Mouse (Mus musculus) 416B (cell line): Measurements from ENCODE around the gene Mybbp1a.

ENCODE experiments used
- DNase-seq: peaks from one replicate; pipeline ENCODE4 v3.0.0; 2011; ENCODE audit warnings: low read depth

Mybbp1a gene

GRCm38 (mm10) chr11:72478228-72478627, 37.1 kb downstream of the Mybbp1a start:
- DNase-seq: peak; percentile 90

DNA sequence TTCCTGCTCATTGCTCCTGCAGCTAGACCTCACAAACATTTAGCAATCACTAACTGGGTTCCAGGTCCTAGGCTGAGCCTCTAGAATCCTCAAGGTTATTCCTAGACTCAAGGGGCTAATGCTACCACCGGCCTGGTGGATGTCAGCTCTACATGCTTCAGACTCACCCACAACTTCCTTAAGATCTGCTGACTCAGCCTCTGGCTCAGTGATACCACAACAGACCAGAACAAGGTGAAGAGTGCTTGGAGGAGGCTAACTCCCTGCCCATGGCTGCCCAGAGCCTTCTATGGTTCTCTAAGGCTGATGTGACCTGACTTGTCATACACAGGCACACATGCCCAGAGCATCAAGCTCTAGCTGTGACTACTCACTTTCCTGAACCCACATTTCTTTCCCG, 38.3 kb downstream of the Mybbp1a start:
- peak; percentile 88 for DNase-seq

GRCm38 (mm10) chr11:72481313-72481712, 40.2 kb downstream of the Mybbp1a start:
- no peak for DNase-seq

DNA sequence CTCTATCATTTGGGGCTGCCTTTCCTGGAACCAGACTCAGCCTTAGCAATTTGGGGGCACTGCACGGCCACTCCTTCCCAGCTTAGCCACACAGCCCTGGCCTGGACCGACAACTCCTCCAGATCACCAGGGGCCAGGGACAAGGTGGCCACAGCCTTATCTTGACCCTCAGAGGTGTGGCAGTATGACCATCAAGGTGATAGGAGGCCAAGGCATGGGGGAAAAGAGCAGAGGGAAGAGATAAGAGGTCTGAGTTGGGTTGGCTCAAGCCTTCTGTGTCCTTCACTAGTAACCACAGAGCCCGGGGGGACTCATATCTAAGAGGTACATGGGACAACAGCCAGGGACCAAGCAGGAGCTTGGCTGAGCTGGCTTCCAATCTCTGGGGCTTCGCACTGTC, 40.8 kb downstream of the Mybbp1a start:
- peak; percentile 95 for DNase-seq

GRCm38 (mm10) chr11:72484549-72484948, 43.4 kb downstream of the Mybbp1a start:
- peak; percentile 98 for DNase-seq

GRCm38 (mm10) chr11:72485157-72485556, 44.0 kb downstream of the Mybbp1a start:
- DNase-seq: peak; percentile 70

GRCm38 (mm10) chr11:72485960-72486359, 44.8 kb downstream of the Mybbp1a start:
- DNase-seq: peak; percentile 21

DNA sequence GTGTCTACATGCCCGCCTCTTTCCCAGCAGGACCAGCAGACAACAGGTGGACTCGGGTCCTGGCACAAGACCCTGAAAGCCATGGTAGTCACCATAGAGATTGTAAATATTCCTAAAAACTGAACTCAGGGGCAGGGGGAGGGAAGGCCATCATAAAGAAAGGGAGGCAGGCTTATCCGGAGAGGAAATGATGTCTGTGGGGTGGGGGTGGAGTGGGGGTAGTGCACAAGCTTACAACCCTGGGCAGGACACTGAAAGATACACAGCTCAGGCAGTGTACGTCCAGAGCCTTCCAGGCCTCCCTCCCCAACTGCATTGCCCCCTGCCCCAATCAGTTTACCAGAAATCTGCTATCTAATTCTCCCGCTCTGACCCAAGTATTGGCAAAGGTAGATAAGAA, 46.0 kb downstream of the Mybbp1a start:
- peak; percentile 91 for DNase-seq

DNA sequence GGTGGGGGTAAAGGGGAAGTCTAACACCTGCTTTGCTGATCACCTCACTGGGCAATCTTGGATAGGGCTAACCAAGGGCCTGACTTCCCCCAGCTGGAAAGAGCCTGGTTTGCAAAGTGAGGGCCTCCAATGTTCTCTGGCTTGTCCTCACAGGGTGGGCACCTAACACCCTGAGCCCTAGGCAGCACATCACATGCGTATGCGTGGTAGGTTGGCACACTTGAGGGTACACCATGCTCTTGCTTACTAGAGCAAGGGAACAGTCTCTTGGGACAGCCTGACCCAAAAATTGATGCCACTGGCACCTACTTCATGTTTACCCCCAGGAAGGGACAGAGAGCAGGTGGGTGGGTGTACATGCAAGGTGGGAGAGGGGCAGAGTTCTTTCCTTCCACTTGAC, 46.6 kb downstream of the Mybbp1a start:
- no peak for DNase-seq

- DNase-seq: peak; percentile 85
These were observed 47.7 kb downstream of the Mybbp1a start for GRCm38 (mm10) chr11:72488753-72489271.

GRCm38 (mm10) chr11:72489397-72489796, 48.2 kb downstream of the Mybbp1a start:
- peak; percentile 14 for DNase-seq

DNA sequence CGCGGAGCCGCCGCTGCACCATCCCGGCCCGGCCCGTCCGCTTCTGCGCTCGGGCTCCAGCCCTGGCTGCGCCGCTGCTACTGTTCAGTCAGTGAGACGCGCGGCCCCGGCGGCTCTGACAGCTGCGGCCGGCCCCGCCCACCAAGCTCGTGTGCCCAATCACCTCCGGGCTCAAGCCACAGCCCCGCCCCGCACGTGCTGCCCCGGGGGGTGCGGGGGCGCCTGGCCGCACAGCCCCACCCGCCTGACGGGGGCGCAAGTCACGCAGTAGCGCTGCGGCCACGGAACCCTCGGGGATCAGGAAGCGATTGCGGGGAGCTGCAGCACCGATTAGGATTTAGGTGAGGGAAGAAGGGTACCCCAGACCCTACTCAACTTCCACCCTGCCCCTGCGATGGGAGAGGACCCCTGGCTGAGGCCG, 48.7 kb downstream of the Mybbp1a start, which contains the start of gene Spns2:
TSS of gene Spns2 (minus strand) at position 24 of the 421 bp plus-strand sequence.
- peak; percentile 93 for DNase-seq

GRCm38 (mm10) chr11:72491130-72491960, 50.2 kb downstream of the Mybbp1a start:
- peak; percentile 97 for DNase-seq

DNA sequence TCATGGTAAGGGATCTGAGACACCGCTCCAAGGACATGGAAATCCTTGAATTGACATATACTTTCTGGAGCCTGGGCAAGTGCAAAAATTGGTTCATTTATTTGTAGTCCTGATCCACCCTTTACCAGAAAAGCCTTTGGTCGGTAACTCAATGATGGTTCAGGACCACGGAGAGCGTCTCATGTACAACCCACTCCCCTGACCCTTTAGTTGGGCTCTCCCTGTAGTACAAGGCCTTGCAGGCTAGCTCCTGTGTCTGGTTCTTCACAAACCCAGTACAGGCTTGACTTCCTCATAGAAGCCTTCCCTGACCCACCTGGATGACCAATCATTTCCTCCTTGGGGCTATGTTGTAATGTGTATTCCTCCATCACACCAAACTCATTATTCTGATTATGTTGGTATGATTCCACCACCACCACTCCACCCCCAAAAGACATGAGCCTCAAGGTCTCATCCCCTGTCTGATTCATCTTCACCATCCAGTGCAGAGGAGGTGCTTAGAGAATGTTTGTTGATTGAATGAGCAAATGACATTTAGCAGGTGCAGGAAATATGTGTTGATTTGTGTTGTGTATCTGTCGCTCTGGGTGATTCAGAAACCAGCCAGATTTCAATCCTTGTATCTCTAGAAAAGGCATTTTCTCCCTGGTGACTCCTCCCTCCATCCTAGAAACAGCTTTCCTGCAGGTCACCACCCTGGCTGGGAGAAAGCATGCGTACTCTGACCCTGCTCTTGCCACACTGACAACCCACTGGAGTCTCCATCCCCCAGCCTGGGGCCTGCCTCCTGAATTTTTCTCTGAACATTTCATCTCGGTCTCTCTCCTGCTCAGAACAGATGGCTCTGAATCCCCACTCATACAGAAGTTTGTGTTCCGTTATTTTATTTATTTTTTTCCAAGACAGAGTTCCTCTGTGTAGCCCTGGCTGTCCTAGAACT, 53.2 kb downstream of the Mybbp1a start:
- DNase-seq: peak; percentile 51

GRCm38 (mm10) chr11:72496066-72496465, 54.9 kb downstream of the Mybbp1a start:
- DNase-seq: no peak

GRCm38 (mm10) chr11:72496775-72497174, 55.6 kb downstream of the Mybbp1a start:
- no peak for DNase-seq

- no peak for DNase-seq
These were observed 56.2 kb downstream of the Mybbp1a start for GRCm38 (mm10) chr11:72497367-72497766.

- no peak for DNase-seq
These were observed 59.0 kb downstream of the Mybbp1a start for GRCm38 (mm10) chr11:72500139-72500538.
